Mouse (Mus musculus) heart, embryonic 14.5 days (tissue): ENCODE measurements around the gene Agbl4. TPM values are rescaled to one million over a fixed set of nuclear protein-coding genes. Genes with fewer than 3 reads are reported as not detected.

Experiments
- ATAC-seq: fragments of 200-750 bp; cut with Nextera tagmentation; 2 replicates; pipeline ENCODE4 v1.8.0; 2017; ENCODE audit warnings: low read depth, moderate TSS enrichment; ENCODE audit not compliant: insufficient number of reproducible peaks, insufficient read depth, low FRiP score
- H3K27ac ChIP-seq, 2 experiments: fragments of 200-500 bp in 1 of 2; fragments of 300-500 bp in 1 of 2; sonication (generic) in 1 of 2; replicated peaks in 1 of 2; 2 replicates each; pipeline ENCODE4 v1.5.1; 2012 to 2014; ENCODE audit warnings: low read depth in 2 of 2, low read length in 2 of 2, control low read depth in 1 of 2, mild to moderate bottlenecking in 1 of 2, mixed read lengths in 1 of 2; ENCODE audit not compliant: control insufficient read depth in 1 of 2, insufficient read depth in 1 of 2
- H3K27me3 ChIP-seq: fragments of 300-500 bp; sonication (generic); 2 replicates; pipeline ENCODE4 v1.6.1; 2014; ENCODE audit warnings: mild to moderate bottlenecking, low read length, control low read depth; ENCODE audit not compliant: control insufficient read depth, insufficient read depth
- H3K36me3 ChIP-seq: fragments of 300-500 bp; sonication (generic); 2 replicates; pipeline ENCODE4 v1.6.1; 2014; ENCODE audit warnings: mild to moderate bottlenecking, control low read depth, low read length, mixed read lengths; ENCODE audit not compliant: control insufficient read depth, insufficient read depth
- H3K4me1 ChIP-seq, 2 experiments: fragments of 200-500 bp in 1 of 2; fragments of 300-500 bp in 1 of 2; sonication (generic) in 1 of 2; 2 replicates each; pipeline ENCODE4 v1.6.1; 2012 to 2014; ENCODE audit warnings: low read length in 2 of 2, control low read depth in 1 of 2, mixed read lengths in 1 of 2; ENCODE audit not compliant: control insufficient read depth in 2 of 2, insufficient read depth in 2 of 2
- H3K4me2 ChIP-seq: fragments of 300-500 bp; sonication (generic); 2 replicates; pipeline ENCODE4 v1.6.1; 2014; ENCODE audit warnings: mild to moderate bottlenecking, low read length
- H3K4me3 ChIP-seq, 2 experiments: fragments of 200-500 bp in 1 of 2; fragments of 300-500 bp in 1 of 2; sonication (generic) in 1 of 2; 2 replicates each; pipeline ENCODE4 v1.5.1; 2012 to 2014; ENCODE audit warnings: low read length in 2 of 2, mild to moderate bottlenecking in 2 of 2, control low read depth in 1 of 2, low read depth in 1 of 2, moderate library complexity in 1 of 2; ENCODE audit not compliant: control insufficient read depth in 1 of 2, insufficient read depth in 1 of 2
- H3K9ac ChIP-seq: fragments of 300-500 bp; sonication (generic); 2 replicates; pipeline ENCODE4 v1.6.1; 2014; ENCODE audit warnings: mild to moderate bottlenecking, low read length
- H3K9me3 ChIP-seq: fragments of 300-500 bp; sonication (generic); 2 replicates; pipeline ENCODE4 v1.6.1; 2016; ENCODE audit warnings: low read length, control low read depth; ENCODE audit not compliant: control insufficient read depth
- WGBS: fragments of 180-500 bp; shearing (Covaris S2); extraction: QIAGEN DNeasy Blood & Tissue Kit; methylation state at CpG from one replicate; pipeline ENCODE4 v1.1.7; 2014; 5-methylcytosine and 5-hydroxymethylcytosine counted together
- polyA plus RNA-seq: library from polyadenylated mRNA; unstranded; fragments of >200 nt; fragmentation: Nextera tagmentation; extraction: Ambion mirVana; gene quantifications from 2 replicates; pipeline ENCODE4 v1.2.1, GENCODE M21; 2014

Agbl4 gene
- polyA plus RNA-seq, 1 experiment from 2014 or later: 1.1 TPM

- Histone ChIP-seq H3K4me3 (no peak overlapping the region), H3K9ac (no peak overlapping the region), H3K36me3 (no peaks in the 10 kb centered on the region), H3K9me3 (no peaks in the 10 kb centered on the region), H3K4me2 (no peak overlapping the region), H3K27ac (no peak overlapping the region), H3K4me1 (no peaks in the 10 kb centered on the region), H3K27me3 (no peaks in the 10 kb centered on the region)
- ATAC-seq: no peak
These were observed 30.2 kb downstream of the Agbl4 start for GRCm38 (mm10) chr4:110427653-110428052.

- no peak overlapping the region for H3K4me2 ChIP-seq
- no peak for ATAC-seq
- H3K27ac ChIP-seq: no peak overlapping the region
- whole genome bisulfite sequencing: 47% methylated on average over 1 of the region's 1 CpGs
- H3K36me3 ChIP-seq: no peaks in the 10 kb centered on the region
- no peak overlapping the region for H3K4me3 ChIP-seq
- H3K9me3 ChIP-seq: no peaks in the 10 kb centered on the region
- no peaks in the 10 kb centered on the region for H3K4me1 ChIP-seq
- no peak overlapping the region for H3K9ac ChIP-seq
- H3K27me3 ChIP-seq: no peaks in the 10 kb centered on the region
These were observed 96.9 kb downstream of the Agbl4 start for GRCm38 (mm10) chr4:110494371-110494770.

- Histone ChIP-seq H3K27ac (no peak overlapping the region), H3K4me3 (no peak overlapping the region), H3K4me1 (no peaks in the 10 kb centered on the region), H3K27me3 (no peaks in the 10 kb centered on the region), H3K36me3 (no peaks in the 10 kb centered on the region), H3K4me2 (no peak overlapping the region), H3K9me3 (no peaks in the 10 kb centered on the region), H3K9ac (no peak overlapping the region)
- WGBS: 77% methylated on average over 4 of the region's 4 CpGs
- no peak for ATAC-seq
These were observed 132.3 kb downstream of the Agbl4 start for GRCm38 (mm10) chr4:110529804-110530203.

- Histone ChIP-seq H3K4me3 (no peak overlapping the region), H3K4me2 (no peak overlapping the region), H3K4me1 (no peaks in the 10 kb centered on the region), H3K9ac (no peak overlapping the region), H3K36me3 (no peaks in the 10 kb centered on the region), H3K9me3 (no peaks in the 10 kb centered on the region), H3K27me3 (no peaks in the 10 kb centered on the region), H3K27ac (no peak overlapping the region)
- ATAC-seq: no peak
- 49% methylated on average over 3 of the region's 3 CpGs for WGBS
These were observed 151.8 kb downstream of the Agbl4 start for GRCm38 (mm10) chr4:110549223-110549622.

GRCm38 (mm10) chr4:110597726-110598283, 200.3 kb downstream of the Agbl4 start:
- Histone ChIP-seq H3K9me3 (no peaks in the 10 kb centered on the region), H3K4me1 (no peaks in the 10 kb centered on the region), H3K9ac (no peak overlapping the region), H3K4me3 (no peak overlapping the region), H3K36me3 (no peaks in the 10 kb centered on the region), H3K27ac (no peak overlapping the region), H3K4me2 (no peak overlapping the region), H3K27me3 (no peaks in the 10 kb centered on the region)
- no peak for ATAC-seq
- WGBS: 58% methylated on average over 4 of the region's 4 CpGs

- H3K4me3 ChIP-seq: no peak overlapping the region
- no peak overlapping the region for H3K27ac ChIP-seq
- no peaks in the 10 kb centered on the region for H3K36me3 ChIP-seq
- no peaks in the 10 kb centered on the region for H3K9me3 ChIP-seq
- no peaks in the 10 kb centered on the region for H3K27me3 ChIP-seq
- no peaks in the 10 kb centered on the region for H3K4me1 ChIP-seq
- 93% methylated on average over 3 of the region's 3 CpGs for WGBS
- no peak for ATAC-seq
- H3K9ac ChIP-seq: no peak overlapping the region
- H3K4me2 ChIP-seq: no peak overlapping the region
These were observed 244.0 kb downstream of the Agbl4 start for GRCm38 (mm10) chr4:110641417-110641816.

- no peak for ATAC-seq
- Histone ChIP-seq H3K4me2 (no peak overlapping the region), H3K9ac (no peak overlapping the region), H3K4me3 (no peak overlapping the region), H3K9me3 (no peaks in the 10 kb centered on the region), H3K36me3 (no peaks in the 10 kb centered on the region), H3K4me1 (no peaks in the 10 kb centered on the region), H3K27ac (no peak overlapping the region), H3K27me3 (no peaks in the 10 kb centered on the region)
- WGBS: 69% methylated on average over 2 of the region's 2 CpGs
These were observed 265.5 kb downstream of the Agbl4 start for GRCm38 (mm10) chr4:110662940-110663339.

- no peaks in the 10 kb centered on the region for H3K27me3 ChIP-seq
- H3K4me2 ChIP-seq: no peak overlapping the region
- H3K4me1 ChIP-seq: no peaks in the 10 kb centered on the region
- ATAC-seq: no peak
- no peaks in the 10 kb centered on the region for H3K36me3 ChIP-seq
- WGBS: 50% methylated on average over 1 of the region's 1 CpGs
- no peaks in the 10 kb centered on the region for H3K9me3 ChIP-seq
- no peak overlapping the region for H3K9ac ChIP-seq
- no peak overlapping the region for H3K4me3 ChIP-seq
- no peak overlapping the region for H3K27ac ChIP-seq
These were observed 276.7 kb downstream of the Agbl4 start for GRCm38 (mm10) chr4:110674121-110674520.
